Comparison of ENCODE assay signal across 11 mouse cellular contexts in genomic region chr11:62223962-62224361, GRCm38 (mm10). TPM values are rescaled to one million over a fixed set of nuclear protein-coding genes. Genes with fewer than 3 reads are reported as not detected.
DNase-seq lines count a peak whose midpoint lies in the region; ATAC-seq and TF ChIP-seq lines count a peak whose summit lies in the region.
"Had no signal": no experiment of that assay in that cellular context is flagged by ENCODE, and none has a peak within 500 bp of the region (broad histone marks: within the 10 kb centered on the region; RNA-seq: fewer than 3 reads in every experiment).

No protein-coding gene starts in this region.

- TF ChIP-seq EP300 in lung, postnatal 0 days (IDR thresholded peaks at IDR 0.05): no peak

- TF ChIP-seq CTCF in lung, postnatal 0 days (IDR thresholded peaks at IDR 0.05): no peak

- no peak overlapping the region for H3K4me2 ChIP-seq in lung, postnatal 0 days (replicated peaks; ENCODE audit: low read depth, low read length)
- H3K4me2 ChIP-seq: midbrain, embryonic 13.5 days had no signal

- H3K27me3 ChIP-seq in lung, postnatal 0 days (replicated peaks; ENCODE audit: insufficient read depth, low read length): no peaks in the 10 kb centered on the region
- H3K27me3 ChIP-seq: midbrain, embryonic 13.5 days had no signal

- no peak overlapping the region for H3K9ac ChIP-seq in lung, postnatal 0 days (replicated peaks; ENCODE audit: low read depth)
- H3K9ac ChIP-seq: midbrain, embryonic 13.5 days had no signal

- H3K27ac ChIP-seq in lung, postnatal 0 days (ENCODE audit: low read length): no peak overlapping the region
- H3K27ac ChIP-seq: hindbrain, postnatal 0 days; midbrain, embryonic 13.5 days had no signal

- H3K9me3 ChIP-seq in lung, postnatal 0 days (ENCODE audit: low read length): no peaks in the 10 kb centered on the region
- H3K9me3 ChIP-seq: midbrain, embryonic 13.5 days had no signal

- WGBS in lung, postnatal 0 days: 87% methylated on average over 7 of the region's 7 CpGs

- no peak; the same call in 1 of the 2 replicates for ATAC-seq in lung, postnatal 0 days
- peak; percentile 95 for ATAC-seq in granulocyte monocyte progenitor cell, adult 5-6 weeks (replicated peaks; ENCODE audit: poor library complexity, severe bottlenecking)
- ATAC-seq in monocyte, adult 5-6 weeks (replicated peaks; ENCODE audit: insufficient number of reproducible peaks, low FRiP score, low TSS enrichment, poor library complexity, severe bottlenecking): peak; percentile 86
- ATAC-seq: hindbrain, postnatal 0 days; midbrain, embryonic 13.5 days had no signal

- peak; percentile 36 for DNase-seq in lung, postnatal 0 days (ENCODE audit: low spot score)
- DNase-seq in lung, postnatal 10 days: no peak
- DNase-seq in c-Kit-positive CD71-negative TER-119-negative erythroid progenitor cells, embryonic 14.5 days (ENCODE audit: low read depth): peak; percentile 66
- DNase-seq in kidney, postnatal 14 days: no peak
- DNase-seq in frontal cortex, postnatal 10 days (ENCODE audit: low spot score in 2 of 2): no peak
- DNase-seq: right cerebral cortex, adult 18-20 months; thymus, postnatal 14 days had no signal

- no peaks in the 10 kb centered on the region for H3K36me3 ChIP-seq in lung, postnatal 0 days (ENCODE audit: insufficient read depth, low read length)
- H3K36me3 ChIP-seq: midbrain, embryonic 13.5 days had no signal

- H3K4me3 ChIP-seq in lung, postnatal 0 days (ENCODE audit: low read depth, low read length): no peak overlapping the region
- H3K4me3 ChIP-seq: midbrain, embryonic 13.5 days had no signal

- no peaks in the 10 kb centered on the region for H3K4me1 ChIP-seq in lung, postnatal 0 days (ENCODE audit: insufficient read depth, low read depth, low read length)
- H3K4me1 ChIP-seq: midbrain, embryonic 13.5 days had no signal

RNA-seq across cellular contexts. Expression of gene Adora2b, which starts 24.8 kb away (rescaled TPM):
- 27.7 and 39.8 TPM in 2 replicates for polyA plus RNA-seq in lung, postnatal 0 days (2015; fragmentation: Nextera tagmentation; extraction: Ambion mirVana)
- 0.79 and 1.0 TPM in 2 replicates for total RNA-seq in granulocyte monocyte progenitor cell, adult 5-6 weeks (2014; fragmentation: Nextera tagmentation)
- 0.26 and 0.46 TPM in 2 replicates for total RNA-seq in granulocyte monocyte progenitor cell, adult 5-6 weeks (2017)
- 3.2 to 12.4 TPM (median 7.9 TPM) in 3 replicates for total RNA-seq in monocyte, adult 5-6 weeks (2017)

RNA-seq across cellular contexts. Expression of gene Zswim7, which starts 57.2 kb away (rescaled TPM):
- 15.5 and 20.9 TPM in 2 replicates for polyA plus RNA-seq in lung, postnatal 0 days (2015; fragmentation: Nextera tagmentation; extraction: Ambion mirVana)
- total RNA-seq in granulocyte monocyte progenitor cell, adult 5-6 weeks (2014; fragmentation: Nextera tagmentation): 14.1 and 20.8 TPM in 2 replicates
- 6.2 TPM in 2 replicates for total RNA-seq in granulocyte monocyte progenitor cell, adult 5-6 weeks (2017)
- total RNA-seq in monocyte, adult 5-6 weeks (2017): 4.8 to 6.3 TPM (median 5.8 TPM) in 3 replicates

RNA-seq across cellular contexts. Expression of gene Ttc19, which starts 57.3 kb away (rescaled TPM):
- polyA plus RNA-seq in lung, postnatal 0 days (2015; fragmentation: Nextera tagmentation; extraction: Ambion mirVana): 10.1 and 11.4 TPM in 2 replicates
- total RNA-seq in granulocyte monocyte progenitor cell, adult 5-6 weeks (2014; fragmentation: Nextera tagmentation): 15.7 and 15.8 TPM in 2 replicates
- total RNA-seq in granulocyte monocyte progenitor cell, adult 5-6 weeks (2017): 15.8 and 16.5 TPM in 2 replicates
- total RNA-seq in monocyte, adult 5-6 weeks (2017): 19.5 to 26.1 TPM (median 24.7 TPM) in 3 replicates

Comparison
In these comparisons a context has a peak if more than half of its experiments do, and no peak if none do; other contexts are left out.
1. DNase-seq: peak in lung, postnatal 0 days (single experiment) and c-Kit-positive CD71-negative TER-119-negative erythroid progenitor cells, embryonic 14.5 days (single experiment); none in lung, postnatal 10 days (single experiment), kidney, postnatal 14 days (single experiment) and frontal cortex, postnatal 10 days (0 of 2).